Mouse (Mus musculus) hematopoietic stem cell, adult 5-6 weeks (primary cell): ENCODE results near the gene Bcap29. TPM values are rescaled to one million over a fixed set of nuclear protein-coding genes. Genes with fewer than 3 reads are reported as not detected.

Experiments used
- total RNA-seq: library from RNA; stranded (forward); fragments of 172-1452, 232-1000 nt; gene quantifications from 2 replicates; pipeline ENCODE4 v1.2.3, GENCODE M21; 2017

Gene Bcap29
- total RNA-seq, 1 experiment from 2014 or later, result 47.6 TPM

Other genes with a start within 250 kb of the Bcap29 start
- not detected in 2 replicates for gene Slc26a3, start 243.8 kb downstream of the Bcap29 start, total RNA-seq
- 9.4 and 9.7 TPM in 2 replicates for gene Cbll1, start 135.0 kb downstream of the Bcap29 start, total RNA-seq
- not detected in 2 replicates for gene Slc26a4, start 74.7 kb downstream of the Bcap29 start, total RNA-seq
- 8.9 and 16.2 TPM in 2 replicates for gene Dus4l, start 20.2 kb upstream of the Bcap29 start, total RNA-seq
- 67.2 and 78.8 TPM in 2 replicates for gene Cog5, start 20.2 kb upstream of the Bcap29 start, total RNA-seq
- gene Gpr22, start 79.3 kb upstream of the Bcap29 start, total RNA-seq, result not detected in 2 replicates